Mouse (Mus musculus) lung, embryonic 16.5 days (tissue): ENCODE measurements around the gene Nat9. TPM values are rescaled to one million over a fixed set of nuclear protein-coding genes. Genes with fewer than 3 reads are reported as not detected.

Experiments used
- ATAC-seq: fragments of 200-750 bp; cut with Nextera tagmentation; 2 replicates; pipeline ENCODE4 v1.8.0; 2017; ENCODE audit warnings: low read depth, mild to moderate bottlenecking, moderate library complexity
- H3K27ac ChIP-seq: fragments of 300-500 bp; sonication (generic); 2 replicates; pipeline ENCODE4 v1.5.1; 2014; ENCODE audit warnings: mild to moderate bottlenecking, control low read depth, low read length
- H3K27me3 ChIP-seq: fragments of 300-500 bp; sonication (generic); 2 replicates; pipeline ENCODE4 v1.6.1; 2014; ENCODE audit warnings: low read depth, low read length, mixed read lengths; ENCODE audit not compliant: control insufficient read depth, insufficient read depth
- H3K36me3 ChIP-seq: fragments of 300-500 bp; sonication (generic); 2 replicates; pipeline ENCODE4 v1.6.1; 2014; ENCODE audit warnings: low read length; ENCODE audit not compliant: control insufficient read depth, insufficient read depth
- H3K4me1 ChIP-seq: fragments of 300-500 bp; sonication (generic); replicated peaks from 2 replicates; pipeline ENCODE4 v1.6.1; 2014; ENCODE audit warnings: low read length, mixed read lengths; ENCODE audit not compliant: control insufficient read depth, insufficient read depth
- H3K4me2 ChIP-seq: fragments of 300-500 bp; sonication (generic); 2 replicates; pipeline ENCODE4 v1.6.1; 2014; ENCODE audit warnings: low read depth, low read length, control low read depth
- H3K4me3 ChIP-seq: fragments of 300-500 bp; sonication (generic); 2 replicates; pipeline ENCODE4 v1.5.1; 2014; ENCODE audit warnings: mild to moderate bottlenecking, low read length, control low read depth
- H3K9ac ChIP-seq: fragments of 300-500 bp; sonication (generic); 2 replicates; pipeline ENCODE4 v1.6.1; 2014; ENCODE audit warnings: low read length, control low read depth
- H3K9me3 ChIP-seq: fragments of 300-500 bp; sonication (generic); 2 replicates; pipeline ENCODE4 v1.6.1; 2016; ENCODE audit warnings: low read length; ENCODE audit not compliant: control insufficient read depth
- WGBS: fragments of 180-500 bp; shearing (Covaris S2); extraction: QIAGEN DNeasy Blood & Tissue Kit; methylation state at CpG from one replicate; pipeline ENCODE4 v1.1.7; 2014; 5-methylcytosine and 5-hydroxymethylcytosine counted together
- polyA plus RNA-seq: library from polyadenylated mRNA; unstranded; fragments of >200 nt; fragmentation: Nextera tagmentation; extraction: Ambion mirVana; gene quantifications from 2 replicates; pipeline ENCODE4 v1.2.1, GENCODE M21; 2015

Gene Nat9
- polyA plus RNA-seq, 1 experiment from 2014 or later = 26.0 TPM

GRCm38 (mm10) chr11:115151755-115152429, 35.8 kb downstream of the Nat9 start:
- peaks cover 10% of the 10 kb centered on the region for H3K4me1 ChIP-seq
- WGBS = 3% methylated on average over 15 of the region's 15 CpGs
- H3K9me3 ChIP-seq = no peaks in the 10 kb centered on the region
- peak overlapping the region; percentile 40 for H3K4me3 ChIP-seq
- H3K27me3 ChIP-seq = peaks cover 27% of the 10 kb centered on the region
- ATAC-seq = peak; percentile 67
- peak overlapping the region; percentile 53; the same call in 1 of the 2 replicates for H3K9ac ChIP-seq
- H3K36me3 ChIP-seq = no peaks in the 10 kb centered on the region
- no peak overlapping the region for H3K27ac ChIP-seq
- peak overlapping the region; percentile 64 for H3K4me2 ChIP-seq

GRCm38 (mm10) chr11:115150741-115151254, 36.9 kb downstream of the Nat9 start:
- WGBS = 42% methylated on average over 6 of the region's 6 CpGs
- no peak for ATAC-seq

GRCm38 (mm10) chr11:115147813-115148212, 39.8 kb downstream of the Nat9 start:
- Histone ChIP-seq H3K27me3 (peaks cover 3% of the 10 kb centered on the region; the same call in 1 of the 2 replicates), H3K4me2 (no peak overlapping the region), H3K4me3 (no peak overlapping the region), H3K27ac (no peak overlapping the region), H3K9ac (no peak overlapping the region), H3K9me3 (no peaks in the 10 kb centered on the region), H3K36me3 (no peaks in the 10 kb centered on the region), H3K4me1 (0 out of 2 replicates have a peak, but pooled peaks cover 3% of the 10 kb centered on the region)
- 77% methylated on average over 4 of the region's 4 CpGs for WGBS
- no peak for ATAC-seq

More at GRCm38 (mm10) chr11:115150741-115151254, 36.9 kb downstream of the Nat9 start:
- Histone ChIP-seq H3K4me2 (no peak overlapping the region), H3K4me1 (peaks cover 10% of the 10 kb centered on the region), H3K27ac (no peak overlapping the region), H3K27me3 (peaks cover 27% of the 10 kb centered on the region), H3K4me3 (no peak overlapping the region), H3K9me3 (no peaks in the 10 kb centered on the region), H3K36me3 (no peaks in the 10 kb centered on the region), H3K9ac (no peak overlapping the region)

GRCm38 (mm10) chr11:115141970-115142369, 45.7 kb downstream of the Nat9 start:
- no peak for ATAC-seq
- no peak overlapping the region for H3K4me3 ChIP-seq
- WGBS = 81% methylated on average over 2 of the region's 2 CpGs
- H3K27me3 ChIP-seq = no peaks in the 10 kb centered on the region
- H3K9me3 ChIP-seq = no peaks in the 10 kb centered on the region
- no peaks in the 10 kb centered on the region for H3K36me3 ChIP-seq
- no peak overlapping the region for H3K4me2 ChIP-seq
- H3K27ac ChIP-seq = no peak overlapping the region
- no peak overlapping the region for H3K9ac ChIP-seq
- H3K4me1 ChIP-seq = no peaks in the 10 kb centered on the region

- no peaks in the 10 kb centered on the region for H3K36me3 ChIP-seq
- 68% methylated on average over 5 of the region's 5 CpGs for WGBS
- no peak overlapping the region for H3K27ac ChIP-seq
- no peaks in the 10 kb centered on the region for H3K9me3 ChIP-seq
- H3K27me3 ChIP-seq = no peaks in the 10 kb centered on the region
- no peak overlapping the region for H3K4me3 ChIP-seq
- H3K9ac ChIP-seq = no peak overlapping the region
- no peak overlapping the region for H3K4me2 ChIP-seq
- no peak for ATAC-seq
- H3K4me1 ChIP-seq = no peaks in the 10 kb centered on the region
Measured at GRCm38 (mm10) chr11:115138597-115139262, 48.9 kb downstream of the Nat9 start.

- no peak for ATAC-seq
- WGBS = 70% methylated on average over 8 of the region's 8 CpGs
- Histone ChIP-seq H3K4me2 (no peak within 1 kb of the TSS), H3K36me3 (no peaks in the 10 kb centered on the region), H3K4me1 (no peaks in the 10 kb centered on the region), H3K9ac (no peak within 1 kb of the TSS), H3K4me3 (no peak within 1 kb of the TSS), H3K27ac (no peak within 1 kb of the TSS), H3K9me3 (no peaks in the 10 kb centered on the region), H3K27me3 (no peaks in the 10 kb centered on the region)
Measured at GRCm38 (mm10) chr11:115133800-115134199, 53.9 kb downstream of the Nat9 start, which contains the start of gene Cd300lf. Gene Cd300lf, minus strand, starts transcription at chr11:115133992.

Other genes starting within 250 kb of the Nat9 start
- not detected in 2 replicates for gene Cd300c, start 218.7 kb downstream of the Nat9 start, polyA plus RNA-seq
- gene Cd300ld, start 197.9 kb downstream of the Nat9 start, polyA plus RNA-seq = 0.25 and 0.34 TPM in 2 replicates
- 2.5 and 2.6 TPM in 2 replicates for gene Cd300c2, start 186.0 kb downstream of the Nat9 start, polyA plus RNA-seq
- not detected in 2 replicates for gene Cd300ld2, start 171.7 kb downstream of the Nat9 start, polyA plus RNA-seq
- gene Cd300ld4, start 160.8 kb downstream of the Nat9 start, polyA plus RNA-seq = not detected in 2 replicates
- gene Cd300ld5, start 150.1 kb downstream of the Nat9 start, polyA plus RNA-seq = not detected in 2 replicates
- gene Cd300ld3, start 139.4 kb downstream of the Nat9 start, polyA plus RNA-seq = not detected in 2 replicates
- gene Cd300e, start 125.7 kb downstream of the Nat9 start, polyA plus RNA-seq = 0.06 TPM in 1 of 2 replicates, not detected in the other
- 1.1 and 1.5 TPM in 2 replicates for gene Rab37, start 96.4 kb downstream of the Nat9 start, polyA plus RNA-seq
- 2.8 and 3.1 TPM in 2 replicates for gene Cd300lf, start 53.9 kb downstream of the Nat9 start, polyA plus RNA-seq
- gene Slc9a3r1, start 24.5 kb downstream of the Nat9 start, polyA plus RNA-seq = 63.2 and 68.7 TPM in 2 replicates
- gene Tmem104, start 372 bp downstream of the Nat9 start, polyA plus RNA-seq = 8.6 and 9.1 TPM in 2 replicates
- 0.06 TPM in 1 of 2 replicates, not detected in the other for gene Grin2c, start 79.4 kb upstream of the Nat9 start, polyA plus RNA-seq
- 14.1 and 14.2 TPM in 2 replicates for gene Fdxr, start 89.2 kb upstream of the Nat9 start, polyA plus RNA-seq
- gene Fads6, start 109.8 kb upstream of the Nat9 start, polyA plus RNA-seq = 0.30 and 0.48 TPM in 2 replicates
- 0.09 TPM in 1 of 2 replicates, not detected in the other for gene Otop2, start 119.3 kb upstream of the Nat9 start, polyA plus RNA-seq
- not detected in 2 replicates for gene Ush1g, start 134.2 kb upstream of the Nat9 start, polyA plus RNA-seq
- gene Otop3, start 146.9 kb upstream of the Nat9 start, polyA plus RNA-seq = not detected in 2 replicates
- gene Hid1, start 179.9 kb upstream of the Nat9 start, polyA plus RNA-seq = 19.1 and 20.2 TPM in 2 replicates
- gene Cdr2l, start 194.1 kb upstream of the Nat9 start, polyA plus RNA-seq = 11.5 and 12.0 TPM in 2 replicates
- 203 and 205 TPM in 2 replicates for gene Mrpl58, start 215.9 kb upstream of the Nat9 start, polyA plus RNA-seq
- gene Atp5h, start 232.1 kb upstream of the Nat9 start, polyA plus RNA-seq = 822 and 823 TPM in 2 replicates
- gene Kctd2, start 232.3 kb upstream of the Nat9 start, polyA plus RNA-seq = 3.4 and 4.3 TPM in 2 replicates